Comparison of ENCODE assay signal across 12 mouse cellular contexts in genomic region chr1:167259702-167260101, GRCm38 (mm10). TPM values are rescaled to one million over a fixed set of nuclear protein-coding genes. Genes with fewer than 3 reads are reported as not detected.
DNase-seq lines count a peak whose midpoint lies in the region; ATAC-seq and TF ChIP-seq lines count a peak whose summit lies in the region.
"Had no signal": no experiment of that assay in that cellular context is flagged by ENCODE, and none has a peak within 500 bp of the region (broad histone marks: within the 10 kb centered on the region; RNA-seq: fewer than 3 reads in every experiment).

No protein-coding gene starts in this region.

- H3K27me3 ChIP-seq in heart, embryonic 10.5 days (ENCODE audit: insufficient read depth, poor library complexity, severe bottlenecking) = no peaks in the 10 kb centered on the region
- no peaks in the 10 kb centered on the region for H3K27me3 ChIP-seq in midbrain, embryonic 16.5 days (ENCODE audit: control insufficient read depth, insufficient read depth, low read depth, low read length)
- no peaks in the 10 kb centered on the region for H3K27me3 ChIP-seq in midbrain, postnatal 0 days (ENCODE audit: insufficient read depth, low read length)
- H3K27me3 ChIP-seq in kidney, embryonic 15.5 days = no peaks in the 10 kb centered on the region
- H3K27me3 ChIP-seq: liver, embryonic 15.5 days had no signal

- intact Hi-C loops in left cerebral cortex, postnatal 25 days (cut with DNase I) = loop anchor here (1.0 kb wide), 2 partner anchors 19 to 25 kb away; no protein-coding TSS in a partner anchor

- H3K9ac ChIP-seq in midbrain, embryonic 16.5 days (ENCODE audit: low read depth, low read length) = no peak overlapping the region
- H3K9ac ChIP-seq in midbrain, postnatal 0 days (replicated peaks; ENCODE audit: low read length, poor library complexity, severe bottlenecking) = no peak overlapping the region
- H3K9ac ChIP-seq in kidney, embryonic 15.5 days = no peak overlapping the region
- H3K9ac ChIP-seq: liver, embryonic 15.5 days had no signal

- peak overlapping the region; percentile 31 for H3K4me3 ChIP-seq in heart, embryonic 10.5 days
- H3K4me3 ChIP-seq in midbrain, embryonic 16.5 days (ENCODE audit: low read depth, low read length) = no peak overlapping the region
- H3K4me3 ChIP-seq in midbrain, postnatal 0 days (ENCODE audit: low read depth, low read length) = no peak overlapping the region
- H3K4me3 ChIP-seq in kidney, embryonic 15.5 days (replicated peaks) = no peak overlapping the region
- H3K4me3 ChIP-seq: liver, embryonic 15.5 days had no signal

- DNase-seq in heart, embryonic 10.5 days (ENCODE audit: low spot score) = no peak
- no peak for DNase-seq in heart, adult 11 months
- no peak for DNase-seq in midbrain, postnatal 0 days (ENCODE audit: low spot score)
- DNase-seq in left cerebral cortex, postnatal 25 days (ENCODE audit: low spot score in 2 of 2) = peak; percentile 73 to 97
- no peak for DNase-seq in adrenal gland, postnatal 25 days
- DNase-seq: adrenal gland, adult 2 months; thymus, postnatal 4 days had no signal

- 41% methylated on average over 10 of the region's 10 CpGs for WGBS in heart, embryonic 10.5 days
- 60% methylated on average over 10 of the region's 10 CpGs for WGBS in midbrain, embryonic 16.5 days
- 55% methylated on average over 10 of the region's 10 CpGs for WGBS in midbrain, postnatal 0 days
- 72% methylated on average over 10 of the region's 10 CpGs for WGBS in kidney, embryonic 15.5 days

- H3K4me2 ChIP-seq in midbrain, embryonic 16.5 days (ENCODE audit: low read length) = no peak overlapping the region
- no peak overlapping the region for H3K4me2 ChIP-seq in midbrain, postnatal 0 days (ENCODE audit: low read depth, low read length, poor library complexity, severe bottlenecking)
- H3K4me2 ChIP-seq in kidney, embryonic 15.5 days = no peak overlapping the region
- H3K4me2 ChIP-seq: liver, embryonic 15.5 days had no signal

- peak overlapping the region; percentile 60; the same call in 1 of the 2 replicates for H3K27ac ChIP-seq in heart, embryonic 10.5 days
- H3K27ac ChIP-seq in midbrain, embryonic 16.5 days (ENCODE audit: low read length) = peak overlapping the region; percentile 22; the same call in 1 of the 2 replicates
- H3K27ac ChIP-seq in midbrain, postnatal 0 days (ENCODE audit: low read depth, low read length) = no peak overlapping the region
- no peak overlapping the region for H3K27ac ChIP-seq in kidney, embryonic 15.5 days
- H3K27ac ChIP-seq: liver, embryonic 15.5 days had no signal

- no peaks in the 10 kb centered on the region for H3K36me3 ChIP-seq in heart, embryonic 10.5 days
- H3K36me3 ChIP-seq in midbrain, embryonic 16.5 days (ENCODE audit: control insufficient read depth, insufficient read depth, low read length) = no peaks in the 10 kb centered on the region
- no peaks in the 10 kb centered on the region for H3K36me3 ChIP-seq in midbrain, postnatal 0 days (ENCODE audit: insufficient read depth, low read length)
- H3K36me3 ChIP-seq in kidney, embryonic 15.5 days = no peaks in the 10 kb centered on the region
- H3K36me3 ChIP-seq: liver, embryonic 15.5 days had no signal

- no peak for ATAC-seq in midbrain, embryonic 16.5 days
- ATAC-seq in midbrain, postnatal 0 days (ENCODE audit: low FRiP score) = no peak
- ATAC-seq in erythroid progenitor cell, adult 5-6 weeks (replicated peaks; ENCODE audit: low FRiP score, poor library complexity, severe bottlenecking) = no peak
- ATAC-seq in kidney, embryonic 15.5 days (replicated peaks; ENCODE audit: low FRiP score) = no peak
- ATAC-seq: CD4-positive, CD25-positive, alpha-beta regulatory T cell, adult 4 months had no signal

- peaks cover 77% of the 10 kb centered on the region for H3K4me1 ChIP-seq in heart, embryonic 10.5 days
- H3K4me1 ChIP-seq in midbrain, embryonic 16.5 days (ENCODE audit: control insufficient read depth, insufficient read depth, low read length) = no peaks in the 10 kb centered on the region; the same call in 1 of the 2 replicates
- no peaks in the 10 kb centered on the region for H3K4me1 ChIP-seq in midbrain, postnatal 0 days (ENCODE audit: insufficient read depth, low read length)
- peaks cover 36% of the 10 kb centered on the region for H3K4me1 ChIP-seq in kidney, embryonic 15.5 days

- TF ChIP-seq CTCF in midbrain, postnatal 0 days (IDR thresholded peaks at IDR 0.05) = no peak

- H3K9me3 ChIP-seq in heart, embryonic 10.5 days = no peaks in the 10 kb centered on the region
- H3K9me3 ChIP-seq in midbrain, embryonic 16.5 days (replicated peaks; ENCODE audit: control insufficient read depth, low read length, poor library complexity, severe bottlenecking) = no peaks in the 10 kb centered on the region
- H3K9me3 ChIP-seq in midbrain, postnatal 0 days (ENCODE audit: low read length) = no peaks in the 10 kb centered on the region
- H3K9me3 ChIP-seq in kidney, embryonic 15.5 days (replicated peaks) = no peaks in the 10 kb centered on the region
- H3K9me3 ChIP-seq: liver, embryonic 15.5 days had no signal

RNA-seq across cellular contexts. Expression of gene Uck2, which starts 25.4 kb away (rescaled TPM):
- 80.6 and 114 TPM in 2 replicates for polyA plus RNA-seq in heart, embryonic 10.5 days (2016; fragmentation: Nextera tagmentation; extraction: Ambion mirVana)
- polyA plus RNA-seq in midbrain, embryonic 16.5 days (2015; fragmentation: Nextera tagmentation; extraction: Ambion mirVana) = 48.9 and 52.3 TPM in 2 replicates
- 54.4 and 74.2 TPM in 2 replicates for total RNA-seq in midbrain, postnatal 0 days (2014; rRNA removed)
- polyA plus RNA-seq in midbrain, postnatal 0 days (2015; fragmentation: Nextera tagmentation; extraction: Ambion mirVana) = 32.7 and 42.7 TPM in 2 replicates
- total RNA-seq in left cerebral cortex, postnatal 25 days (2021) = 10 to 100 TPM; 44.6 to 46.9 TPM
- 17.7 and 24.7 TPM in 2 replicates for total RNA-seq in erythroid progenitor cell, adult 5-6 weeks (2015; ENCODE audit: low replicate concordance)
- 10.4 and 24.8 TPM in 2 replicates for total RNA-seq in erythroid progenitor cell, adult 5-6 weeks (2017; ENCODE audit: low replicate concordance)
- total RNA-seq in adrenal gland, postnatal 25 days (2021) = 47.5 and 53.1 TPM in 2 replicates
- 82.7 and 87.5 TPM in 2 replicates for polyA plus RNA-seq in kidney, embryonic 15.5 days (2015; fragmentation: Nextera tagmentation; extraction: Ambion mirVana)

RNA-seq across cellular contexts. Expression of gene Tmco1, which starts 48.5 kb away (rescaled TPM):
- 79.1 and 88.0 TPM in 2 replicates for polyA plus RNA-seq in heart, embryonic 10.5 days (2016; fragmentation: Nextera tagmentation; extraction: Ambion mirVana)
- 81.2 and 84.4 TPM in 2 replicates for polyA plus RNA-seq in midbrain, embryonic 16.5 days (2015; fragmentation: Nextera tagmentation; extraction: Ambion mirVana)
- 40.7 and 52.5 TPM in 2 replicates for total RNA-seq in midbrain, postnatal 0 days (2014; rRNA removed)
- 74.4 and 74.9 TPM in 2 replicates for polyA plus RNA-seq in midbrain, postnatal 0 days (2015; fragmentation: Nextera tagmentation; extraction: Ambion mirVana)
- 10 to 100 TPM; 48.7 to 51.7 TPM for total RNA-seq in left cerebral cortex, postnatal 25 days (2021)
- total RNA-seq in erythroid progenitor cell, adult 5-6 weeks (2015; ENCODE audit: low replicate concordance) = 70.0 and 132 TPM in 2 replicates
- 78.2 and 81.5 TPM in 2 replicates for total RNA-seq in erythroid progenitor cell, adult 5-6 weeks (2017; ENCODE audit: low replicate concordance)
- total RNA-seq in adrenal gland, postnatal 25 days (2021) = 151 and 164 TPM in 2 replicates
- polyA plus RNA-seq in kidney, embryonic 15.5 days (2015; fragmentation: Nextera tagmentation; extraction: Ambion mirVana) = 98.1 and 106 TPM in 2 replicates

Comparison
In these comparisons a context has a peak if more than half of its experiments do, and no peak if none do; other contexts are left out.
1. H3K27ac ChIP-seq: peak in heart, embryonic 10.5 days (single experiment) and midbrain, embryonic 16.5 days (single experiment); none in midbrain, postnatal 0 days (single experiment) and kidney, embryonic 15.5 days (single experiment).
2. DNase-seq: peak in left cerebral cortex, postnatal 25 days (2 of 2); none in heart, embryonic 10.5 days (single experiment), heart, adult 11 months (single experiment), midbrain, postnatal 0 days (single experiment) and adrenal gland, postnatal 25 days (single experiment).